Mouse (Mus musculus) small intestine, adult 2 months (tissue): ENCODE data around the gene Nek8.

Experiments used
- CTCF ChIP-seq: fragments of 200-500 bp; IDR thresholded peaks from 2 replicates; pipeline ENCODE4 v1.5.1; 2012; ENCODE audit warnings: low read depth, mild to moderate bottlenecking, control low read depth, inconsistent platforms, low read length, moderate library complexity, mixed read lengths; ENCODE audit not compliant: insufficient replicate concordance, insufficient read length; ENCODE audit errors: extremely low read depth
- POLR2A ChIP-seq: fragments of 200-500 bp; IDR thresholded peaks from 2 replicates; pipeline ENCODE4 v1.6.1; 2012; ENCODE audit warnings: low read depth, mild to moderate bottlenecking, control low read depth, inconsistent platforms, low read length, moderate library complexity

- TF ChIP-seq CTCF, result no peak
- TF ChIP-seq POLR2A, result no peak
Measured at GRCm38 (mm10) chr11:78133915-78134314, 42.6 kb downstream of the Nek8 start.
